Mouse (Mus musculus) G1E-ER4 (cell line): ENCODE results near the gene Vip. TPM values are rescaled to one million over a fixed set of nuclear protein-coding genes. Genes with fewer than 3 reads are reported as not detected.

Source experiments
- GATA1 ChIP-seq: IDR thresholded peaks from one replicate; pipeline ENCODE4 v1.8.0; 2012; ENCODE audit warnings: low read length, inconsistent platforms
- polyA plus RNA-seq: library from polyadenylated mRNA; stranded (reverse); fragments of >175 nt; gene quantifications from 2 replicates; pipeline ENCODE4 v1.2.3, GENCODE M21; 2012

Gene Vip
- polyA plus RNA-seq, 1 experiment, result not detected

DNA sequence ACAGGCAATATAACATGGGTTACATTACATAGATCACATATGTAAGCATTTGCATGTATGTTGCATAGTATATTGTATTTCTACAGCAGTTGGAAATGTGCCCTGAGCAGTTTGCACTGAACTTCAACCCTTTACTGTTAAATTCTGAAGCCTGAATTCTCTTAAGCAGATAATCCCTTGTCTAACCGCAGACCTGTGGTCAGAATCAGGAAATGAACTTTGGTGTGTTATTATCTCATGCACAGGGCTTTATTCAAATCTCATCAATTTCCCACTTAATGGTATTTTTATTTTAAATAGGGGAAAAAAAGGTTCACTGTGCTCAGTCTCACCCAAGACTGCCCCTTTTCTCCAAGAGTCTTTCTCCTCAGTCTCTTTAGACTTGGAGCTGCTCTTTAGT, 55.3 kb downstream of the Vip start:
- peak; percentile 40 for TF ChIP-seq GATA1

Other genes starting within 250 kb of the Vip start
- gene Syne1, start 87.7 kb upstream of the Vip start, polyA plus RNA-seq, result 10.2 and 14.8 TPM in 2 replicates
- 11.8 and 13.3 TPM in 2 replicates for gene Myct1, start 45.4 kb upstream of the Vip start, polyA plus RNA-seq
- gene Fbxo5, start 166.4 kb downstream of the Vip start, polyA plus RNA-seq, result 8.7 and 13.3 TPM in 2 replicates
- 6.2 and 8.2 TPM in 2 replicates for gene Mtrf1l, start 184.7 kb downstream of the Vip start, polyA plus RNA-seq